Mouse (Mus musculus): Measurements from ENCODE around the gene Gzmc.
A peak's percentile ranks its signal among the peaks of the same experiment; 100 is the strongest.

DNA sequence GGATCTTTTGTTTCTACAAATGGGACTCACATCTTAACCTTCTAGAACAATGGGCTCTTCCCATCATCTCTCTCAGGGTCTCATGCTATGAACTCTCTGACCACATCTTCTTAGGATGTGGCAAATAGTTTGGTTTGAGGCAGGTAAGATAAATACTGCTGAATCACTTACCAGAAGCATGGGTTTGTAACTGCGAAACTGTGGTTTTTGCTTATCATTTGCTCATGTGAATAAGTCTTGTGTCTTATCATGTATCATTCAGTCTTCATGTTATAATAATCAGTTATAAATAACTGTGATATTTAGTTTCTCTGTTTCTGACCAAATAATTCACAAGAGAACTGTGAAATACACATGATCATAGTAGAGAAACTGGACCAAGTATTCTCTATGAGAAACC is 31.7 kb upstream of the Gzmc start:
- TF ChIP-seq CTCF (IDR thresholded peaks at IDR 0.05; ENCODE audit: low read depth) = no peak
- TF ChIP-seq EP300 (IDR thresholded peaks at IDR 0.05; ENCODE audit: low read depth) = peak; percentile 28; the same call in 1 of the 2 replicates
